In genomic region chr15:92806352-92806751, GRCm38 (mm10) we compare ENCODE assay signal across 25 mouse cellular contexts.
"Had no signal": no experiment of that assay in that cellular context is flagged by ENCODE, and none has a peak within 500 bp of the region (broad histone marks: within the 10 kb centered on the region; RNA-seq: fewer than 3 reads in every experiment).

No protein-coding gene starts in this region.

- ATAC-seq: inflammation-experienced regulatory T-cells, adult 6 months; intestine, embryonic 15.5 days; intestine, postnatal 0 days had no signal

- H3K36me3 ChIP-seq: heart, embryonic 10.5 days; heart, embryonic 12.5 days; hindbrain, embryonic 10.5 days; hindbrain, embryonic 12.5 days; intestine, embryonic 15.5 days; limb, embryonic 10.5 days; limb, embryonic 12.5 days had no signal

- H3K4me1 ChIP-seq: heart, embryonic 10.5 days; heart, embryonic 12.5 days; intestine, embryonic 15.5 days; limb, embryonic 10.5 days; limb, embryonic 12.5 days had no signal

- DNase-seq: gastrocnemius, adult 2 months; gastrocnemius, postnatal 10 days; gastrocnemius, postnatal 25 days; heart, adult 18-20 months; heart, postnatal 10 days; heart, postnatal 4 days; kidney, adult 18-20 months; kidney, adult 8-10 months; kidney, postnatal 10 days; kidney, postnatal 25 days; kidney, postnatal 4 days; liver had no signal

- H3K9ac ChIP-seq: heart, embryonic 12.5 days; hindbrain, embryonic 12.5 days; hindbrain, embryonic 14.5 days; intestine, embryonic 15.5 days; limb, embryonic 12.5 days had no signal

- H3K4me3 ChIP-seq: gastrocnemius, adult 2 months; heart, embryonic 10.5 days; heart, embryonic 12.5 days; hindbrain, embryonic 10.5 days; hindbrain, embryonic 12.5 days; intestine, embryonic 15.5 days; layer of hippocampus, adult 2 months; left cerebral cortex, adult 2 months; limb, embryonic 10.5 days; limb, embryonic 12.5 days had no signal

- H3K27me3 ChIP-seq: heart, embryonic 12.5 days; hindbrain, embryonic 12.5 days; intestine, embryonic 15.5 days; limb, embryonic 12.5 days had no signal

- H3K9me3 ChIP-seq: heart, embryonic 10.5 days; heart, embryonic 12.5 days; hindbrain, embryonic 10.5 days; hindbrain, embryonic 12.5 days; intestine, embryonic 15.5 days; limb, embryonic 10.5 days; limb, embryonic 12.5 days had no signal

- H3K27ac ChIP-seq: gastrocnemius, adult 2 months; heart, embryonic 10.5 days; hindbrain, embryonic 10.5 days; hindbrain, embryonic 12.5 days; intestine, embryonic 15.5 days; layer of hippocampus, adult 2 months; left cerebral cortex, adult 2 months; limb, embryonic 10.5 days; limb, embryonic 12.5 days had no signal

- H3K4me2 ChIP-seq: heart, embryonic 12.5 days; hindbrain, embryonic 12.5 days; hindbrain, embryonic 14.5 days; intestine, embryonic 15.5 days; limb, embryonic 12.5 days; liver, embryonic 11.5 days had no signal
